Comparison of ENCODE assay signal across 24 mouse cellular contexts in genomic region chr14:22695931-22696365, GRCm38 (mm10).
DNase-seq lines count a peak whose midpoint lies in the region; ATAC-seq and TF ChIP-seq lines count a peak whose summit lies in the region.
"Had no signal": no experiment of that assay in that cellular context is flagged by ENCODE, and none has a peak within 500 bp of the region (broad histone marks: within the 10 kb centered on the region; RNA-seq: fewer than 3 reads in every experiment).

No protein-coding gene starts in this region.

- H3K4me3 ChIP-seq in heart, embryonic 13.5 days = no peak overlapping the region
- no peak overlapping the region for H3K4me3 ChIP-seq in heart, adult 2 months
- no peak overlapping the region for H3K4me3 ChIP-seq in stomach, embryonic 14.5 days (ENCODE audit: low read depth, low read length)
- H3K4me3 ChIP-seq in stomach, postnatal 0 days (ENCODE audit: low read depth, low read length) = no peak overlapping the region
- no peak overlapping the region for H3K4me3 ChIP-seq in stomach, embryonic 16.5 days (replicated peaks; ENCODE audit: low read length)
- H3K4me3 ChIP-seq in forebrain, embryonic 13.5 days = no peak overlapping the region
- H3K4me3 ChIP-seq: forebrain, embryonic 10.5 days; left cerebral cortex, adult 2 months; neural tube, embryonic 15.5 days had no signal

- 26% methylated on average over 4 of the region's 4 CpGs for whole genome bisulfite sequencing in heart, embryonic 13.5 days
- WGBS in heart, adult 2 months = 49% methylated on average over 4 of the region's 4 CpGs
- WGBS in stomach, embryonic 14.5 days = 49% methylated on average over 4 of the region's 4 CpGs
- 47% methylated on average over 4 of the region's 4 CpGs for WGBS in stomach, postnatal 0 days
- 53% methylated on average over 4 of the region's 4 CpGs for WGBS in stomach, embryonic 16.5 days
- 72% methylated on average over 4 of the region's 4 CpGs for WGBS in forebrain, embryonic 13.5 days

- intact Hi-C loops in heart, adult 2 months (cut with DNase I) = no loop called here

- DNase-seq in heart, adult 2 months = no peak
- DNase-seq in stomach, postnatal 0 days (ENCODE audit: low spot score) = no peak
- DNase-seq in forelimb bud, embryonic 11.5 days (ENCODE audit: low read depth, low spot score) = peak; percentile 41
- DNase-seq in urinary bladder, postnatal 25 days (ENCODE audit: low spot score) = no peak
- DNase-seq: B cell, adult 2 months; cerebellum, adult 11 months; gastrocnemius, postnatal 25 days; liver, postnatal 0 days; lung, postnatal 14 days had no signal

- H3K4me2 ChIP-seq in heart, embryonic 13.5 days = peak overlapping the region; percentile 48
- no peak overlapping the region for H3K4me2 ChIP-seq in stomach, embryonic 14.5 days (replicated peaks; ENCODE audit: low read depth, low read length)
- no peak overlapping the region for H3K4me2 ChIP-seq in stomach, postnatal 0 days (replicated peaks; ENCODE audit: low read depth)
- no peak overlapping the region for H3K4me2 ChIP-seq in stomach, embryonic 16.5 days (ENCODE audit: low read depth, low read length)
- no peak overlapping the region for H3K4me2 ChIP-seq in forebrain, embryonic 13.5 days
- H3K4me2 ChIP-seq: liver, embryonic 11.5 days; midbrain, embryonic 11.5 days; neural tube, embryonic 15.5 days had no signal

- TF ChIP-seq EP300 in heart, adult 2 months (IDR thresholded peaks at IDR 0.05; ENCODE audit: insufficient read depth, low read depth, low read length) = no peak
- TF ChIP-seq EP300 in stomach, postnatal 0 days (optimal IDR thresholded peaks at IDR 0.05) = no peak

- no peaks in the 10 kb centered on the region for H3K79me2 ChIP-seq in heart, adult 2 months (replicated peaks; ENCODE audit: control insufficient read depth, insufficient read depth, low read length)

- H3K9ac ChIP-seq in heart, embryonic 13.5 days = no peak overlapping the region
- no peak overlapping the region for H3K9ac ChIP-seq in heart, adult 2 months (ENCODE audit: low read depth, low read length)
- no peak overlapping the region for H3K9ac ChIP-seq in stomach, embryonic 14.5 days (replicated peaks; ENCODE audit: low read depth, low read length)
- no peak overlapping the region for H3K9ac ChIP-seq in stomach, postnatal 0 days (ENCODE audit: low read length)
- no peak overlapping the region for H3K9ac ChIP-seq in stomach, embryonic 16.5 days (ENCODE audit: low read length)
- H3K9ac ChIP-seq in forebrain, embryonic 13.5 days = no peak overlapping the region
- H3K9ac ChIP-seq: forebrain, postnatal 0 days; liver, postnatal 0 days; neural tube, embryonic 15.5 days had no signal

- peaks cover 26% of the 10 kb centered on the region for H3K4me1 ChIP-seq in heart, embryonic 13.5 days
- H3K4me1 ChIP-seq in heart, adult 2 months (ENCODE audit: control insufficient read depth, insufficient read depth, low read length) = peaks cover 2% of the 10 kb centered on the region; the same call in 1 of the 2 replicates
- peaks cover 7% of the 10 kb centered on the region; the same call in 1 of the 2 replicates for H3K4me1 ChIP-seq in stomach, embryonic 14.5 days (ENCODE audit: control insufficient read depth, insufficient read depth, low read length)
- H3K4me1 ChIP-seq in stomach, postnatal 0 days (replicated peaks; ENCODE audit: control insufficient read depth, insufficient read depth) = no peaks in the 10 kb centered on the region
- H3K4me1 ChIP-seq in stomach, embryonic 16.5 days (ENCODE audit: control insufficient read depth, insufficient read depth, low read length) = peaks cover 6% of the 10 kb centered on the region; the same call in 1 of the 2 replicates
- H3K4me1 ChIP-seq in forebrain, embryonic 13.5 days = peaks cover 11% of the 10 kb centered on the region

- peak; percentile 59; the same call in 1 of the 2 replicates for ATAC-seq in heart, embryonic 13.5 days (ENCODE audit: extremely low read depth, insufficient number of reproducible peaks, low FRiP score, low TSS enrichment)
- ATAC-seq in stomach, embryonic 14.5 days (ENCODE audit: insufficient number of reproducible peaks, insufficient read depth, low FRiP score, low read depth) = peak; percentile 56
- no peak for ATAC-seq in stomach, postnatal 0 days (ENCODE audit: low FRiP score, low TSS enrichment)
- ATAC-seq in stomach, embryonic 16.5 days (ENCODE audit: insufficient read depth, low FRiP score) = no peak
- no peak for ATAC-seq in forebrain, embryonic 13.5 days
- ATAC-seq: intestine, postnatal 0 days; liver, postnatal 0 days; Patski had no signal

- no peaks in the 10 kb centered on the region for H3K9me3 ChIP-seq in heart, embryonic 13.5 days
- no peaks in the 10 kb centered on the region for H3K9me3 ChIP-seq in stomach, embryonic 14.5 days (ENCODE audit: control insufficient read depth, low read depth, low read length)
- H3K9me3 ChIP-seq in stomach, postnatal 0 days (ENCODE audit: control insufficient read depth, low read length) = no peaks in the 10 kb centered on the region
- H3K9me3 ChIP-seq in stomach, embryonic 16.5 days (replicated peaks; ENCODE audit: control insufficient read depth, low read length) = no peaks in the 10 kb centered on the region
- no peaks in the 10 kb centered on the region for H3K9me3 ChIP-seq in forebrain, embryonic 13.5 days (replicated peaks)
- H3K9me3 ChIP-seq: forebrain, embryonic 10.5 days; neural tube, embryonic 15.5 days had no signal

- H3K36me3 ChIP-seq in heart, embryonic 13.5 days = no peaks in the 10 kb centered on the region
- H3K36me3 ChIP-seq in heart, adult 2 months (ENCODE audit: control insufficient read depth, insufficient read depth, low read length) = no peaks in the 10 kb centered on the region
- H3K36me3 ChIP-seq in stomach, embryonic 14.5 days (ENCODE audit: control insufficient read depth, insufficient read depth, low read length) = no peaks in the 10 kb centered on the region
- H3K36me3 ChIP-seq in stomach, postnatal 0 days (ENCODE audit: control insufficient read depth, insufficient read depth, low read length) = no peaks in the 10 kb centered on the region
- no peaks in the 10 kb centered on the region for H3K36me3 ChIP-seq in stomach, embryonic 16.5 days (ENCODE audit: control insufficient read depth, insufficient read depth, low read length)
- H3K36me3 ChIP-seq in forebrain, embryonic 13.5 days (ENCODE audit: poor library complexity, severe bottlenecking) = no peaks in the 10 kb centered on the region
- H3K36me3 ChIP-seq: forebrain, embryonic 10.5 days; G1E; neural tube, embryonic 15.5 days had no signal

- H3K27me3 ChIP-seq in heart, embryonic 13.5 days (replicated peaks) = peaks cover 24% of the 10 kb centered on the region; the same call in 1 of the 2 replicates
- H3K27me3 ChIP-seq in heart, adult 2 months (ENCODE audit: control insufficient read depth, insufficient read depth, low read length) = no peaks in the 10 kb centered on the region
- no peaks in the 10 kb centered on the region for H3K27me3 ChIP-seq in stomach, embryonic 14.5 days (ENCODE audit: control insufficient read depth, insufficient read depth, low read length)
- H3K27me3 ChIP-seq in stomach, postnatal 0 days (ENCODE audit: control insufficient read depth, insufficient read depth, low read length) = no peaks in the 10 kb centered on the region
- no peaks in the 10 kb centered on the region for H3K27me3 ChIP-seq in stomach, embryonic 16.5 days (ENCODE audit: control insufficient read depth, insufficient read depth, low read length)
- H3K27me3 ChIP-seq in forebrain, embryonic 13.5 days = peaks cover 43% of the 10 kb centered on the region
- H3K27me3 ChIP-seq: CH12.LX; neural tube, embryonic 15.5 days; Patski had no signal

- peak overlapping the region; percentile 74 for H3K27ac ChIP-seq in heart, embryonic 13.5 days (replicated peaks)
- no peak overlapping the region for H3K27ac ChIP-seq in heart, adult 2 months
- H3K27ac ChIP-seq in stomach, embryonic 14.5 days (ENCODE audit: low read length) = no peak overlapping the region; the same call in 1 of the 2 replicates
- H3K27ac ChIP-seq in stomach, postnatal 0 days (replicated peaks) = no peak overlapping the region
- H3K27ac ChIP-seq in stomach, embryonic 16.5 days (ENCODE audit: low read length) = peak overlapping the region; percentile 39
- H3K27ac ChIP-seq in forebrain, embryonic 13.5 days = no peak overlapping the region
- H3K27ac ChIP-seq: forebrain, embryonic 10.5 days; kidney, postnatal 0 days; left cerebral cortex, adult 2 months; neural tube, embryonic 15.5 days had no signal

- TF ChIP-seq CTCF in heart, adult 2 months (IDR thresholded peaks at IDR 0.05) = no peak
- TF ChIP-seq CTCF in stomach, postnatal 0 days (IDR thresholded peaks at IDR 0.05; ENCODE audit: low read depth) = no peak

- no peak for TF ChIP-seq POLR2A in heart, adult 2 months (IDR thresholded peaks at IDR 0.05; ENCODE audit: insufficient read depth, low read depth, low read length)

Comparison
In these comparisons a context has a peak if more than half of its experiments do, and no peak if none do; other contexts are left out.
1. ATAC-seq: peak in heart, embryonic 13.5 days (single experiment) and stomach, embryonic 14.5 days (single experiment); none in stomach, postnatal 0 days (single experiment), stomach, embryonic 16.5 days (single experiment) and forebrain, embryonic 13.5 days (single experiment).
2. H3K27ac ChIP-seq: peak in heart, embryonic 13.5 days (single experiment) and stomach, embryonic 16.5 days (single experiment); none in heart, adult 2 months (single experiment), stomach, embryonic 14.5 days (single experiment), stomach, postnatal 0 days (single experiment) and forebrain, embryonic 13.5 days (single experiment).